Mouse (Mus musculus) T-cell, adult 2 months (primary cell): ENCODE measurements around the gene Ubqln4.

Source experiments
- DNase-seq: peaks from one replicate; pipeline ENCODE4 v3.0.0; 2022; ENCODE audit warnings: low spot score

Ubqln4 gene

DNA sequence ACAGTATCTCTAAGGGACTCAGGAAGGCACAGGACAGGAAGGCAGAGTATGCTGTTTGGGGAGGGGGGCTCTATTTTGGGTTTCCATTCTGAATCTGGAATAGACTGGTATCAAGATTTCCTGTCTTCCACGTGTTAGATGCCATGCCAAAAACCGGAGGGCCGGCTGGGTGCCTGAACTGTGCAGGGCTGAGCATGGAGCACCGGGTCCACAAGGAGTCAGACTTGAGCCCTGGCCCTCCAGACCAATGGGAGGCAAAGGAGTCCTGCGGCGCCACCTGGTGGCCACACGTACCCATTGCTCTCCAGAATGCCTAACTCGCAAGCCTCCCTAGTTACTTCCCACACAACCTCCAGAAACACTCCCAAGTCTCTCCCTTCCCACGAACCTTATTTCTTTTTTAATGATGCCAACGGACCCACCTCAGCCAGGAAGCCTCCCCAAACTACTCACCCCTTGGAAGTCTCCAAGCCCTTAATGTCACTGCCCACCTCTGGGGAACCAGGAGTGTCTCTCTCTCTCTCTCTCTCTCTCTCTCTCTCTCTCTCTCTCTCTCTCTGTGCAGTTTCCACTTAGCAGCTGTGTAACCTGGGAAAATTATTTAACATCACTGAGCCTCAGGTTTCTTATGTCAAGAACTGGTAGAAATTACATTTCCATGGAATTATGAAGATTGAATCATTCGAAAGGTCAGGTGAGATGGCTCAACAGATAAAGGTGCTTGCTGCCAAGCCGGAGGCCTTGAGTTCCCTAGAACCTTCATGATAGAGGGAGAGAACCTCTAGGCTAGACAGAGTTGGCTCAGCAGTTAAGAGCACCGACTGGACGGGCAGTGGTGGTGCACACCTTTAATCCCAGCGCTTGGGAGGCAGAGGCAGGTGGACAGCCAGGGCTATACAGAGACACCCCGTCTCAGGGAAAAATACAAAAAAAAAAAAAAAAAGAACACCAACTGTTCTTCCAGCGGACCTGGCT lies 27.1 kb upstream of the Ubqln4 start:
- DNase-seq, result peak; percentile 78

DNA sequence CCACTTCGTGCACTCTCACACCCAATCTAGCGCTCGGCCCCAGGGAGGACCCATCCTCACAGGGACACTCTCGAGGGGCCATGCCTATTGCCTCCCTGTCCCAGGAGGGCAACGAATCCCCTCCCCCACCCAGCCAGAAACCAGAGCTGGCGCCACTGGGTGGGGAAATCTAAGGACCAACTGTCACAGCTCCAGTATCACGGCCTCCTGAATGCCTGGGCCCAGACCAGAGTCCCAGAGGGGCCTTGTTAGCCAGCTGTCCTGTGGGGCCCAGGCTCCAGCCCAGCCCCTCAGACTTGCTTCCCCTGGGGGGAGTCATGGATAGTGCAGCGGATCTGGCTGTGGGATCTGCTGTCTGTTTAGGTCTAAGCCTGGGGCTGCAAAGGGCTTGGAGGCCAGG lies 26.0 kb upstream of the Ubqln4 start:
- DNase-seq, result no peak

DNA sequence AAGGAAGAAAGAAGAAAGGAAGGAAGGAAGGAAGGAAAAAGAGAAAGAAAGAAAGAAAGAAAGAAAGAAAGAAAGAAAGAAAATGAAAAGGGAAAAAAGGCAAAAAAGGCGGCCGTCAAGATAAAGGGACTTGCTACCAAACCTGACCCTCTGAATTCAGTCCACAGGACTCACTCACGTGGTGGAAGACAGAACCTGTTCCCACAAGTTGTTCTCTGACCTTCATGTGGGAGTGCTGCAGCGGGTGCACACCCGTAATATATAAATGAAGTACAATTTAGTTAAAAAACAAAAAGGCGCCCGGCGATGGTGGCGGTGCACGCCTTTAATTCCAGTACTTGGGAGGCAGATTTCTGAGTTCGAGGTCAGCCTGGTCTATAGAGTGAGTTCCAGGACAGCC lies 24.9 kb upstream of the Ubqln4 start:
- no peak for DNase-seq

DNA sequence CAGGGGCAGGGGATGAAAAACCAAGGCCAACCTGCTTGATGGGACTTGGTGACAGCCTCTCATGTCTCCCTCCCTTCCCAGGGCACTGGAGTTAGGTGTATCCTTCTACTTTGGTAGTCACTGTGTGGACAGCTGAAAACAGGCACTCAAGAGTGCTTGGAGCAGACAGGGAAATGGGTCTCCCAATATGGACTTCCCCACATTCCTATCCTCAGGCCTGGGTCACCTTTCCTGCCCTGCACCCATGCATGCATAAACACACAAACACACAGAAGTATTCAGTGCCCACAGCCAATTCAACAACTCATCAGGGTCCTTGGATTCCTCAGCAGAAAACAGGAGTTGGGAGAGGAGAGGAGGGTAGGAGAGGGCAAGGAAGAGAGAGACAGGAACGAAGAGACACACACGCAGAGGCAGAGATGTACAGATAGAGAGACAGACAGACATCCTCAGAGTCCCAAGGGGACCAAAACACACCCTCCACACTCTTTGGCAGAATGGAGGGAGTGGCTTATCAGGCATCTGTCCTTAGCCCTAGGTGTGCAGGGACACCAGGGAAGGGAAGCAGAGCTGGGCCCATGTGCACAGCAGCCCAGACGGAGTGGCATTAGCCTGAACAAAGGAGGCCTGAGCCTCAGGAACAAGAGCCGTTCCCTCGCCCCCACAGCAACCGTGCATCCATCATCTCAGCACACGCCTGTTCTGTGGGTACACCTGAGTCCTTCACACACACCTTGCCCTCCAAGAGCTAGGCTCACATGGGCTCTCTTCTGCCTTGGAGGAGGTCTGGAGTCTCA lies 24.2 kb upstream of the Ubqln4 start:
- no peak for DNase-seq

DNA sequence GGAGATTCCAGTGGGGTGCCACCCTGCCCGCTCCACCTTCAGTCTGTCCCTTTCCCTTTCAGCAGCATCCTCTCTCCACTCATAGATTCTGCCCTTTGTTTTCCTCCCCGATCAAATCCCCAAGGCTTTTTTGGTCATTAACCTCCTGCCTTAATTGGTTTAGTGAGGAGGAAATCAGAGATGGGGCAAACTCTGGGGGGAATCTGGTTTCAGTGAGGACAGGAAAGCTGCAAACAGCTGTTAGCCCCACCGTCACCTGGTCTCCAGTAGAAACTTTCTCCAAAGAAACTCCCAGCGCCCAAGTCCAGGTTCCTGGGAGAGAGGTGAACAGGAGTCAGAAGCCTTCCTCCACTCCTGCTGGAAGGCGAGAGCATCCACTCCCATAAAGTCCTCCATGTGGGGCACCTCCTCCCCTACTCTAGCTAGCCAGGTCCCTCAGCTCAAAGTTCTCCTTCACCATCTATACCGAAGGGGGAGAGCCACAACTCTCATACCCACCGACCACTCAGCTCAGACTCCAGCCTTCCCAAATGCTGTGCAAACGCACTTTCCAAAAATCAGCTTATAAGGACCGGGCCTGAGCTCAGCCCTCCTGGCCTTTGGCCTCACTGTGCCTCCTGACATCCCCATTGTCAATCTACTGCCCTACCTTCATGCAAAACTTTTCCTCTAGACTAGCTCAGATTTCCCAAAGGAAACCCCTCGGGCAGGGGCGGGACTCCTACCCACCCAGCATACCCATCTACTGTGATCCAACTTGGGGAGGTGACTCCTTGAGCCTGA lies 23.3 kb upstream of the Ubqln4 start:
- DNase-seq, result no peak

DNA sequence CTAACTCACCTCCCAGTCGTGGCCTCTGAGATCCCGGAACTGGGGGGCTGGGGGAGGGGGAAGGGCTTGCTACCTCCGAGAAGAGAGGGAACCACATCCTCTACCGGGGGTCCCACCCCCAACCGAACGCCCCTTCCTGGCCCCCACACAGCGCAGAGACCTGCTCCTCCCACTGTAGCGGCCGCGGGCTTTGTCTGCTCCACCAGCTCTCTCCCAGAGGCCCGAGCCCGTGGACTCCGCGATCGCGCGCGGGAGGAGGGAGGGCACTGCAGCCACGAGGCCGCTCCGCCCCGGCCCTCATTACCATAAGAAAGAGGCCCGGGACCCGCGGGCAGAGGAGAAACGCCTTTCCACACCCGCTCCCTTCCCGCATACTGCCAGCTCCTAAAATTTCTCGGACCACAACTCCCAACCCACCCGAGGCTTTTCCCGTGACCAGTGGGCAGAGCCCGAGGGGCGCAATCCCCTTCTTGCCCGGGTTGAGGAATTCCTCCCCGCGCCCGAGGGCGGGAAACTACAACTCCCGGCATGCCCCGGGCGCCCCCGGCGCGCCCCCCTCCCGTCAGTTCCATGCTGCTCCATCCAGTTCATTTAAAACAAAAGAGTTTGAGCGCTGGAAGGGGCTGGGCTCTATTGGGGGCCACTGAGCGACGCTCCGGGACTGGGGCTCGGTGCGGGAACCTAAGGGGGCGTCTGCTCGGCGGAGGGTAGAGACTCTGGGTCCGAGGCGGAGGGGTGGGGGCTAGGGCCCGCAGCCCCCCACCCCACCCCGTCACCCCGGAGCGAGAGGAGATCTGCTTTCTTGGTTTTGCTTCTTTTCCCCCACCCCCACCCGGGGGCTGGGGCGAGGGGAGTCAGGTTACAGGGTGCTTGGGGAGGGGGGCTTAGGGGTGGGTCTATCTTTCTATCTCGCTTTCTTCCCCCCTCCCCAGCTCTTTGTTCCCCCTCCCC lies 21.9 kb upstream of the Ubqln4 start:
- DNase-seq, result peak; percentile 82

DNA sequence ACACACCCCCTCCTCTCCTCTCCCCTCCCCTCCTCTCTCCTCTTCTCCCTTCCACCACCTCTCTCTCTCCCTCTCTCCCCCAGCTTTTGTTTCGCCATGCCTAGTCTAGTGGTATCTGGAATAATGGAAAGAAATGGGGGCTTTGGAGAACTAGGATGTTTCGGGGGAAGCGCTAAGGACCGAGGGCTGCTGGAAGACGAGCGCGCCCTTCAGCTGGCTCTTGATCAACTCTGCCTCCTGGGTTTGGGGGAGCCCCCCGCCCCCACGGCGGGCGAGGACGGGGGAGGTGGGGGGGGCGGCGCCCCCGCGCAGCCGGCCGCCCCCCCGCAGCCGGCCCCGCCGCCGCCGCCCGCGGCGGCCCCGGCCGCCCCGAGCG lies 21.3 kb upstream of the Ubqln4 start, which contains the start of gene Mex3a:
Gene Mex3a, plus strand, starts transcription at position 97 of the 376 bp plus-strand sequence.
- DNase-seq, result no peak

DNA sequence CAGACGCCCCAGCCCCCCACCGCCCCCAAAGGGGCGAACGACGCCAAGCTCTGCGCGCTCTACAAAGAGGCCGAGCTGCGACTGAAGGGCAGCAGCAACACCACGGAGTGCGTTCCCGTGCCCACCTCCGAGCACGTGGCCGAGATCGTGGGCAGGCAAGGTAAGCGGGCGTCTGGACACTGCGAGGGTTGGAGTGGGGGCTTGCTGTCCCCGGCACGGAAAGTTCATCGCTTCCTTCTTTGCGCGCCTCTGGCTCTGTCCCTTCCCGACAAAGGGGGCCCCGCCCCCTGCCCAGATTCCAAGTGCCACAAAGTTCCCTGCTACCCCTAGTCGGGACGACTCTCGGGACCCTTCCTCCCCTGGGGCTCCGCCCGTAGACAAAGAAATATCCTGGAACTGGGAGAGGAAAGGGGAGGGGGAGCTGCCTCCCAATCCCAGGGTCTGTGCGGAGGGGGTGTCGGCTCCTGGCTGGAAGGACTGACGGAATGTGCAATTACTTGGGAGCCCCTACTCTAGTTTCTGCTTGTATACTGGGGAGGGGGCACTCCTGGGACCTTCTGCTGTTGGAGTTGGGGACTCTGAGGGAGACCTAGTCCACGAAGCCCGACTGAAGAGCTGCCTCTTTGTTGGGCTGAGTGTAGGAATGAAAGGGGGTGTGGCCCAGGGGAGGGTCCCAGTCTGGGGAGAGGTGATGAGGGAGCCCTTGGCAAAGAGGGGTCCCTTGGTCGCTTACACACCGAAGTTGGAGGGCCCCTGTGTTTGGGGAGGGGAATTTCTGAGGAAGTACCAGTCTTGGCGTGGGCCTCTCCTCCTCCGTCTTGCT lies 20.7 kb upstream of the Ubqln4 start:
- DNase-seq, result no peak

DNA sequence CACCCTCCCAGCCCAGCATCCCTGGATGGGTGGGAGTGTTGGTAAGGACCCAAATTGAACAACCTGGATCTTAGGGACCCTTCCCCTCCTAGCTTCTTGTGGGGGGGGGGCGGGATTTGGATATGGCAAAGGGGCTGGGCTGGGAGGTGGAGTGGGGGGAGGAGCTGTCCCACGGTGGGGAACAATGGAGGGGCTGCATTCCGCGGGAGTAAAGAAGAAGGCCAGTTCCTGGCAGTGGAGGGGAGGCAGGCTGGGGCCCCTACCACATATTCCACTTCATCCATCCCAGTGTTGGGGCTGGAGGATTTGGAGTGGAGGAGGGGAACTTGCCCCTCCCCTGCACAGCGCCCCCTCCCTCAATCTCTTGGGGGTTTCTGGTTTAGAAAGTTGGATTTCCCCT lies 19.9 kb upstream of the Ubqln4 start:
- DNase-seq, result no peak

DNA sequence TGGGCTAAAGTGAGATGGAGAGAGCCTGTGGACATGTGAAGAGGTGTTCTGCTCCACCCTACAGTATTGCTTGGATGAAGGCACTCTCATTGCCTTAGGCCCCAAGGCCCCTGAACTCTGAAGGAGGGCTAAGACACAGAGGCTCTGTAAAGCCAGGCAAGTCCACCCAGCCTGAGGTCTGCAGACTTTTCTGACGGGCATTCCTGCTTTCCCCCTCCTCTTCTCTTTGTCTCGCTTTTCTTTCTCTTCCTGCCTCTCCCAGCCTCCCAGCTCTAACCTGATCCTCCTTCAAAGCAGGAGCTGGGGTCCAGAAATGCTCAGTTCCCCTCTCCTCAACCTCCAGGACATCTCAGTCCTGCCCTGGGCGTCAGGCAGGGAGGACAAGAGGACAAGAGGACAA lies 18.6 kb upstream of the Ubqln4 start:
- no peak for DNase-seq

DNA sequence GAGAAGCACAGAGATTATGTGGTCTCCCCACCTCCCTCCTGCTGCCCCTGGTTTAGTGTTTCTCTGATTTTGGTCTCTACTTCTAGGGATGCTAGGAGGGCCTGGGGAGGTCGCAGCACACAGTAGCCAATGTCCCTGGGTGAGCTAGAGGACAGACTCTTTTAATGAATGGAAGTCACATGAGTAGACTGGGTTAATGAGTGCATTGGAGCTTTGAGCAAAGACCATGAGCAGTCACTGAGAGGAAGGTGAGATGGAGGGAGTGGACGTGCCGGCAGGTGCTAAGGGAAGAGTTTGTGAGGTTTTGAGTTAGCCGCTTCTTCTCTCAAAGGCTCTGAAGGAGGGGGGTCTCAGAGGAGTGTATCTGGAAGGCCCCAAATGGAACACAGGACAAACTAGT lies 18.0 kb upstream of the Ubqln4 start:
- DNase-seq, result no peak

DNA sequence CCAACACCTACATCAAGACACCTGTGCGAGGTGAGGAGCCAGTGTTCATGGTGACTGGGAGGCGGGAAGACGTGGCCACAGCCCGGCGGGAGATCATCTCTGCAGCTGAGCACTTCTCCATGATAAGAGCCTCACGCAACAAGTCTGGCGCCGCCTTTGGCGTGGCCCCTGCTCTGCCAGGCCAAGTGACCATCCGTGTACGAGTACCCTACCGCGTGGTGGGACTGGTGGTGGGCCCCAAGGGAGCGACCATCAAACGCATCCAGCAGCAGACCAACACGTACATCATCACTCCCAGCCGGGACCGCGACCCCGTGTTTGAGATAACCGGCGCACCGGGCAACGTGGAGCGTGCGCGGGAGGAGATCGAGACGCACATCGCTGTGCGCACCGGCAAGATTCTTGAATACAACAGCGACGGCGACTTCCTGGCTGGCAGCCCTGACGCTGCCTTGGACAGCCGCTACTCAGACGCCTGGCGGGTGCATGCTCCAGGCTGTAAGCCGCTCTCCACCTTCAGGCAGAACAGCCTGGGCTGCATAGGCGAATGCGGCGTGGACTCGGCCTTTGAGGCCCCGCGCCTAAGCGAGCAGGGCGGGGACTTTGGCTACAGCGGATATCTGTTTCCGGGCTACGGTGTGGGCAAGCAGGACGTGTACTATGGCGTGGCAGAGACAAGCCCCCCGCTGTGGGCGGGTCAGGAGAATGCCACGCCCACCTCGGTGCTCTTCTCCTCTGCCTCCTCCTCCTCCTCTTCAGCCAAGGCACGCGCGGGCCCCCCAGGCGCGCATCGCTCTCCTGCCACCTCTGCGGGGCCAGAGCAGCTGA lies 17.2 kb upstream of the Ubqln4 start:
- no peak for DNase-seq

DNA sequence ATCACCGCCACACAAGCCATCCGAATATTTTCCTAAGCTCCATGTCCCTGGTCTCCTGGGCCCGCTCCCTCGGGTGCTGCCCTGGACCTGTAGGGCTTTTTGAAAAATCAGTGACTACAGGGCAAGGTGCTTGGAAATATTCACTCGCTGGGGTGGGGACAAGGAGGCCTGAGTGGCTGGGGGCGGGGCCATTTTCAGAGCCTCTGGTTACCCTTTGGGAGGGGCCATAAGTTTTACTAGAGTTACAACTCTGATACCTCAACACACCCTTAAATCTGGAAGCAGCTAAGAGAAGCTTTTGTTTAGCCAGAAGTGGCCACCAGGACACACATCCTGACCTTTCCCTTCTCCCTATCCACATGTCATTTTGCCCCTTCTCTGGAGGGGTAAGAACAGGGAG lies 16.4 kb upstream of the Ubqln4 start:
- DNase-seq, result no peak

DNA sequence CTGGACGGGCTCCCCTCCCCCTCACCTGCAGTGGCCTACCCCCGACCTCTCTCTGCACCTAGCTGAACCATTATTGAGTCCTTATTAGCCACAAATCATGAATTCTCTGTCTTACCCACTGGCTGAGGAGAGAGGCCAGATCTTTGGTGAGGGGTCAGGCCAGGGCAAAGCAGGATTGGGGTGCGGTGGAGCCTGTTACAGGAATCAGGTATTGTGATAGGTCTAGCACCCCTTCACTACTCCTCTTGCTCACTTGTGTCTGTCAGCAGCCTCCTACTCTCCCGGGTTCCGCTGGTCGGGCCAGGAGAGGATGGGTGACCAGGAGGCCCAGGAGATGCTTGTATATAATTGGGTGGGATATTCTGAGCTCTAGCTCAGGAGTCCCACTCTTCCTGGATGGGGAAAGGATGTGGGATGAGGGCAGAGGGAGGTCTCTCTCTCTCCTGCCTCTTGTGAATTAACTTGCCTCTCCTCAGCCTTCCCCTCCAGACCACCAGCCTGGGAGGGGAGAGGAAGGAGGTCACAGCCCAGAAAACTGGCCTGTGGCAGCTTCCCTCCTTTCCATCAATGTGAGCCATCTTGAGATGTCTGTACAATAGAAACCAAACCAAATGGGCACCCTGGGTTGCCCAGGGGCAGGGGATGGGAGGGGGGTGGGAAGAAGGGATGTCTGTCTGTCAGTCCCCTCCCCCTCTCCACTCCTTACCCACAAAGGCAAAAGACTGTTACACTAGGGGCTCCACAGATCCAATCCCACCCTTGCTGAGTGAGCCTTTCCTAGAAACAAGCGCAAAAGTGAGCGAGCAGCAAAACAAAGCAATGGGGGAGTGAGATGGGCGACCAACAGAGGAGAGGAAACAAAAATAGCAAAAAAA lies 15.1 kb upstream of the Ubqln4 start:
- no peak for DNase-seq

DNA sequence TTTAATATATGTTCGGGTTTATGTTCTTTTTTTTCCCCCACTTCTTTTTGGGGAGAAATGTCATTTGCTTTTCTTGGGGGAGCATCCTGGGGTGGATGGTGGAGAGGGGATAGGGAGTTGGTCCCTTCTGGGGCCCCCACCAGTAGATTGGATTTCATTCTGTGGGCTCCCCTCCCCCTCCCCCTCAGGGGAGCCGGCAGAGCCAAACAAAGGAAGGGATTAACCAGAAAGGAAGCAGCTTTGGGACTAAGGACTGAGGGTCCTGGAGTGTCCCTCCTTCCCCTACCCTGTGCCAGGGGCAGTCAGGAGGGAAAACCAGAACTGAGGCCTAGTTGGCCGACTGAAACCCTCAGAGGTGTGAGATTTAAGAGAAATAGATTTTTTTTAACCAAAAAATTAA lies 14.2 kb upstream of the Ubqln4 start:
- no peak for DNase-seq

DNA sequence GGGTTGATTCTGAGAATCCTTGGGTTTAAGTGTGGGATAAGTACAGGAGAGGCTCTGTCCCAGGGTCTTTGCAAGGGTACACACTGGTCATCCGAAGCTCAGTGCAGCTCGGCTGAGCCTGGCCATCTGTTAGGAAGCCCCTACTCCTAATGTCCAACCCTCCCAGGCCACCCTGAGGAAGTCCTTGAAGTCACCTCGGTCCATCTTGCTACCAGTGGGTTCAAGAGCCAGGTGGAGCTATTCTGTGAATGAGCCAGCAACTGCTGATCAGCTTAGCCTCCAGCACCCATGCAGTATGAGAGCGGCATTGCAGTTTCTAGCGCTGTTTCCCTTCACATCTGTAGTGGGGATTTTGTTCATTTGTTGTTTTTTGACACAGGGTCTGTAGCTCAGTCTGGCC lies 13.5 kb upstream of the Ubqln4 start:
- DNase-seq, result no peak

DNA sequence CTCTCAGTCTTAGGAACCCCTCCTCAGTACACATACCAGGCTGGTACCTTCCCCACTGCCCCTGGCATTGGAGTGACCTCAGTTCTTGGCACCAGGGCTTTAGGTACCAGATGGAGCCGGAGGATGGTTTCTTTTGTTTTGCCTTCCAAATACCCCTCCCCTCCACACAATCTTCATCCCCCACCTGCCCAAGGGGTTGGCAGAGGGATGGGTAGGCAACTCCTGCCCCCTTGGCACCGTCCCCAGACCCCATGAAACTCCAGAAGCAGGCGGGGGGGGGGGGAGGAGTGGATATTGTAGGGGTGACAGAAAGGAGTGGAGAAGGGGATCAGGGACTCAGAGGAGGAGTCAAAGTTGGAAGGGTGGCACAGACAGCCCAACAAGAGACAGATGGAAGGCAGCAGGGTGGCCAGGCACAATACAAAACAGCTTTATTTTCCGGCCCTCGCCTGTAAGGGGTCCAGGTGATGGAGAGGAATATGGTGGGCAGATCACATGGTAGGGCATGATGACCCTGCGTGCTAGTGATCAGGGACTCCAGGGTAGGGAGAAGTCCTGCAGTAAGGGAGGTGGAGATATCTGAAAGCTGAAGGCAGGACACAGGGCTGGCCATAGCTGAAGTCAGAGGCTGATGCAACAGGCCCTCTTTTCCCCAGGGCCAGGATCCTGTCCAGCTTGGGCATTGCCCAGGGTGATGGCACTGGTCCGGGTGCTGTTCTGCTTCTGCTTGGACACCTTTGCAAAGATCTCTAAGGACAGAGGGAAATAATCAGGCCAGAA lies 11.7 kb upstream of the Ubqln4 start:
- no peak for DNase-seq

DNA sequence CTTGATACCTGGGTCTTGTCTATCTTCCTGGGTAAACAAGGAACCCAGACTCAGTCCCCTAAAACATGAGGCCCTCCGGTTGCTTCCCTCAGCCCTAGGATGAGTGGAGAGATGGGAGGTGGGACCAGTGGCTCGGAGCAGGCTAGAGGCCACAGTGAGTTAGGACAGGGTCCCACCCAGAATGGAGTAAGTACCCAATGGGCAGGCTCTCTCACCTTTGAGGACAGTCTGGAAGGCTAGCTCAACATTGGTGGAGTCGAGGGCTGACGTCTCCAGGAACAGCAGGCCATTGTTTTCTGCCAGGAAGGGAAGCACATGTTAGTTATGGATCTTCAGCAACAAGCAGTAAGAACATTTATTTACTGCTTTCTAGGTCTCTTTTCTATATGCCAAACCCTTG lies 11.1 kb upstream of the Ubqln4 start:
- DNase-seq, result no peak
